Mouse (Mus musculus): ENCODE measurements around the gene Zfp609. TPM values are rescaled to one million over a fixed set of nuclear protein-coding genes. Genes with fewer than 3 reads are reported as not detected.
"Not testable (repeated sequence)": the region's sequence is repeated elsewhere in the genome, so short reads cannot be mapped to it uniquely, and the experiment has no call there.

Gene Zfp609
- polyA plus RNA-seq, 1 experiment from 2014 or later: 8.6 TPM

GRCm38 (mm10) chr9:65786885-65787787 is 40.2 kb downstream of the Zfp609 start:
- Histone ChIP-seq H3K9ac (peak overlapping the region; percentile 47), H3K4me1 (replicated peaks) (peaks cover 76% of the 10 kb centered on the region), H3K4me2 (peak overlapping the region; percentile 27), H3K36me3 (no peaks in the 10 kb centered on the region), H3K4me3 (no peak overlapping the region), H3K27me3 (no peaks in the 10 kb centered on the region), H3K9me3 (no peaks in the 10 kb centered on the region), H3K27ac (replicated peaks) (peak overlapping the region; percentile 82)
- peak; percentile 85 for ATAC-seq (ENCODE audit: low read depth)
- 32% methylated on average over 8 of the region's 8 CpGs for WGBS

DNA sequence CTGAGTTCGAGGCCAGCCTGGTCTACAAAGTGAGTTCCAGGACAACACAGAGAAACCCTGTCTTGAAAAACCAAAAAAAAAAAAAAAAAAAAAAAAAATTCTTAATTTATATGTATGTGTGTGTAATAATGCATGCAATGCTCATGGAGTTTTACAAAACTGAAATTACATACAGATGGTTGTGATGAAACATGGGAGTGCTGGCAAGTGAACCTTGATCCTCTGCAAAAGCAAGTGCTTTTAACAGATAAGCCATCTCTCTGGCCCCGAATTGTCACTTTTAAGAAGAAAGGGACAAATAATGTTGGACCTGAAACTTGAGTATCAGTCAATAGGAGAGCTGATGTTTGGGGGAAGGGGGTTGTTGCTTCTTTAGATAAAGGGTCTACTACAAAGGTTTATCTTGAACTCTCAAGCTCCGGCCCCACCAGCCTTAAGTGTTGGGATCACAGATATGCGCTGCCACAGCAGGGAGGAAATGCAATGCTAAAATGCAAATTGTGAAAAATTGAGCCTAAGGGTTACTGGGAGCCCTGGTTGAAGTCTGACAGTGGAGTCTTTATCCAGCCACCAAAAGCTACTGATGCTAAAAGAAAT is 41.5 kb downstream of the Zfp609 start:
- Histone ChIP-seq H3K36me3 (no peaks in the 10 kb centered on the region), H3K27me3 (no peaks in the 10 kb centered on the region), H3K9ac (no peak overlapping the region), H3K27ac (replicated peaks) (no peak overlapping the region; the same call in 1 of the 2 replicates), H3K9me3 (no peaks in the 10 kb centered on the region), H3K4me3 (no peak overlapping the region), H3K4me1 (replicated peaks) (peaks cover 66% of the 10 kb centered on the region), H3K4me2 (no peak overlapping the region)
- 79% methylated on average over 4 of the region's 4 CpGs for WGBS
- no peak for ATAC-seq (ENCODE audit: low read depth)

DNA sequence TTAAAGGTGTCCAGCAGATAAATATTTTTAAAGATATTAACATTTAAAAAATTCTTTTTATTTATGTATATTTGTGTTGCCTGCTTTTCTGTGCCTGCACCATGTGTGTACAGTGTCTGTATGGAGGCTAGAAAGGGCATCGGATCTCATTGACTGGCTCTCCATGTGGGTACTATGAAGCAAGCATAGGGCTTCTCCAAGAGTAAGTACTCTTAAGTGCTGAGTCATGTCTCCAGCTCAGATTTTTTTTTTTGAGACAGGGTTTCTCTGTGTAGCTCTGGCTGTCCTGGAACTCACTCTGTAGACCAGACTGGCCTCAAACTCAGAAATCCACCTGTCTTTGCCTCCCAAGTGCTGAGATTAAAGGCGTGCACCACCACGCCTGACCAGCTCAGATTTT is 47.7 kb downstream of the Zfp609 start:
- H3K27me3 ChIP-seq; H3K9me3 ChIP-seq; H3K36me3 ChIP-seq; H3K9ac ChIP-seq; ATAC-seq (ENCODE audit: low read depth); H3K4me3 ChIP-seq; H3K27ac ChIP-seq (replicated peaks); H3K4me2 ChIP-seq: not testable (repeated sequence)
- WGBS: 88% methylated on average over 3 of the region's 3 CpGs
- peaks cover 50% of the 10 kb centered on the region for H3K4me1 ChIP-seq (replicated peaks)

GRCm38 (mm10) chr9:65776874-65777432 is 50.4 kb downstream of the Zfp609 start:
- H3K9ac ChIP-seq: no peak overlapping the region
- H3K4me3 ChIP-seq: no peak overlapping the region
- WGBS: 0% methylated on average over 1 of the region's 1 CpGs
- peaks cover 40% of the 10 kb centered on the region for H3K4me1 ChIP-seq (replicated peaks)
- no peaks in the 10 kb centered on the region for H3K27me3 ChIP-seq
- H3K36me3 ChIP-seq: no peaks in the 10 kb centered on the region
- H3K27ac ChIP-seq (replicated peaks): peak overlapping the region; percentile 38; the same call in 1 of the 2 replicates
- no peak for ATAC-seq (ENCODE audit: low read depth)
- no peak overlapping the region for H3K4me2 ChIP-seq
- H3K9me3 ChIP-seq: no peaks in the 10 kb centered on the region

- Histone ChIP-seq H3K36me3 (no peaks in the 10 kb centered on the region), H3K9me3 (no peaks in the 10 kb centered on the region), H3K9ac (no peak overlapping the region), H3K27me3 (no peaks in the 10 kb centered on the region), H3K4me1 (replicated peaks) (peaks cover 43% of the 10 kb centered on the region), H3K4me2 (no peak overlapping the region), H3K27ac (replicated peaks) (0 out of 2 replicates have a peak overlapping the region, but pooled peaks have one; percentile 46), H3K4me3 (no peak overlapping the region)
- WGBS: 20% methylated on average over 8 of the region's 8 CpGs
- ATAC-seq (ENCODE audit: low read depth): no peak
Observed at GRCm38 (mm10) chr9:65776137-65776872, 51.1 kb downstream of the Zfp609 start.

GRCm38 (mm10) chr9:65773783-65774182 is 53.6 kb downstream of the Zfp609 start:
- Histone ChIP-seq H3K4me1 (replicated peaks) (peaks cover 33% of the 10 kb centered on the region), H3K9me3 (no peaks in the 10 kb centered on the region), H3K27ac (replicated peaks) (no peak overlapping the region), H3K36me3 (no peaks in the 10 kb centered on the region), H3K9ac (no peak overlapping the region), H3K27me3 (no peaks in the 10 kb centered on the region), H3K4me2 (no peak overlapping the region), H3K4me3 (no peak overlapping the region)
- no peak for ATAC-seq (ENCODE audit: low read depth)
- WGBS: 91% methylated on average over 7 of the region's 7 CpGs

DNA sequence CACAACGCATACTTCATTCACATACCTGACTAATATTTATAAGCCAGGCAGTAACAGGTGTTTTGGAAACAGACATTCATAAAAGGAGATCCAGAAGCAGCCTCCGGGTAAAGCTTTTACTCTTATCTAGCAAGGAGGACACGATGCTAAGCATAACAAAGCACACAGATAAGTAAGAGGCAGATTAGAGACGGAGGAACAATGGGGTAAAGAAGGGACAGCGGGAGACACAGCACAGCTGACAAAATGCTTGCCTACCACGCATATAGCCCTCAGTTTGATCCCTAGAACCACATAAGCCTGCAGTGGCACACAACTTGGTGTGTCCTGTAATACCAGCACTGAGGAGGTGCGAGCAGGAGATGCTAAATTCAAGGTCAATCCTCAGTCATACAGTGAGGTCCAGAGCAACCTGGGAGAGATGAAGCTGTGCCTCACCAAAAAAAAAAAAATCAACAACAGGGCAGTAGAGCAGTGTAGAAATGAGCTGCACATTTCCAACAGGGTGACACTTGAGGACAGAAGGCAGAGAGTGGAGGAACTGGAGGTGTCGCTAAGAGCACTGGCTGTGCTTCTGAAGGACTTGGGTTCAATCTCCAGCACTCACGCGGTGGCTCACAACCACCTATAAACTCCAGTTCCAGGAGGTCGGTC is 56.2 kb downstream of the Zfp609 start:
- no peaks in the 10 kb centered on the region for H3K27me3 ChIP-seq
- H3K4me2 ChIP-seq: no peak overlapping the region
- H3K4me1 ChIP-seq (replicated peaks): peaks cover 19% of the 10 kb centered on the region
- 31% methylated on average over 11 of the region's 11 CpGs for WGBS
- H3K9ac ChIP-seq: no peak overlapping the region
- no peaks in the 10 kb centered on the region for H3K36me3 ChIP-seq
- no peak overlapping the region for H3K27ac ChIP-seq (replicated peaks)
- no peak for ATAC-seq (ENCODE audit: low read depth)
- no peak overlapping the region for H3K4me3 ChIP-seq
- H3K9me3 ChIP-seq: no peaks in the 10 kb centered on the region

GRCm38 (mm10) chr9:65762728-65763127 is 64.6 kb downstream of the Zfp609 start:
- 92% methylated on average over 4 of the region's 4 CpGs for WGBS
- ATAC-seq (ENCODE audit: low read depth): no peak
- Histone ChIP-seq H3K27me3 (no peaks in the 10 kb centered on the region), H3K36me3 (no peaks in the 10 kb centered on the region), H3K4me2 (no peak overlapping the region), H3K9me3 (no peaks in the 10 kb centered on the region), H3K9ac (no peak overlapping the region), H3K27ac (replicated peaks) (no peak overlapping the region; the same call in 1 of the 2 replicates), H3K4me1 (replicated peaks) (peaks cover 27% of the 10 kb centered on the region), H3K4me3 (no peak overlapping the region)

DNA sequence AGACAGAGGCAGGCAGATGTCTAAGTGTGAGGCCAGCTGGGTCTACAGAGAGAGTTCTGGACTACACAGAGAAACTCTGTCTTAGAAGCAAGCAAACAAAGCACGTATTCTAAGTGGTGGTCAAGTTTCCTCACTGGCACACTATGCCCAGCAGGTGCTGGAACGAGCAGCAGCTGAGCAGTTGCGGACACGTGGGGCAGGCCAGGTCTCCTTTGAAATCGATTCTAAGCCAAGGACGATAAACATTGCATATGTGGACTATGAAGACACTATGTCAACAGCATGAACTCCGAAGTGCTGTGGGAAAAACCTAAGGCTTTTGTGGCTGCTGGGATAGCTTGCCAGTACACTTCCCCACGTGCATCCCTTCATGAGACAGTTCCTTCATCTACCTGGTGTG is 67.4 kb downstream of the Zfp609 start:
- Histone ChIP-seq H3K4me1 (replicated peaks) (peaks cover 44% of the 10 kb centered on the region), H3K4me2 (no peak overlapping the region), H3K36me3 (no peaks in the 10 kb centered on the region), H3K27me3 (no peaks in the 10 kb centered on the region), H3K27ac (replicated peaks) (no peak overlapping the region), H3K9ac (no peak overlapping the region), H3K4me3 (no peak overlapping the region), H3K9me3 (no peaks in the 10 kb centered on the region)
- WGBS: 83% methylated on average over 8 of the region's 8 CpGs
- no peak for ATAC-seq (ENCODE audit: low read depth)

GRCm38 (mm10) chr9:65759256-65759655 is 68.1 kb downstream of the Zfp609 start:
- H3K27ac ChIP-seq (replicated peaks): no peak overlapping the region
- H3K4me2 ChIP-seq: no peak overlapping the region
- no peak overlapping the region for H3K9ac ChIP-seq
- peaks cover 44% of the 10 kb centered on the region for H3K4me1 ChIP-seq (replicated peaks)
- 90% methylated on average over 5 of the region's 5 CpGs for WGBS
- no peak overlapping the region for H3K4me3 ChIP-seq
- H3K36me3 ChIP-seq: no peaks in the 10 kb centered on the region
- no peak for ATAC-seq (ENCODE audit: low read depth)
- H3K27me3 ChIP-seq: no peaks in the 10 kb centered on the region
- H3K9me3 ChIP-seq: no peaks in the 10 kb centered on the region

DNA sequence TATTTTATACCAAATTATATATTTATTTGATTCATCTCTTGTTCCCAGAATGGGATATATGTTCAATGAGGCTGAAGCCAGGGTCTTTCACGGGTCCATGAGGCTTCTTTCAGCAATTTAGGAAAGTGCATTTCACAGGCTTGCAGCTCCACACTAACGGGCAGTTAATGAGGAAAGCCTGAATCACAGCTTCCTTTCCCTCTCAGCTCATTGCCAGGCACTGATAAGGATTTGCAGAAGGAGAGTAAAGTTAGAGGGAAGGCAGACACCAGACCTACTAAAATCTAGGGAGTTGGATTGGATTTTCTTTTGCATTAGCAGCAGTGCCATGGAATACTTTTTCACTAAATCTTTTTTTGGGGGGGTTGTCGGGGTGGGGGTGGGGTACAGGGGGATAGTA is 69.5 kb downstream of the Zfp609 start:
- no peak overlapping the region for H3K4me2 ChIP-seq
- ATAC-seq (ENCODE audit: low read depth): no peak
- H3K9me3 ChIP-seq: no peaks in the 10 kb centered on the region
- H3K36me3 ChIP-seq: peaks cover 2% of the 10 kb centered on the region; the same call in 1 of the 2 replicates
- H3K27me3 ChIP-seq: no peaks in the 10 kb centered on the region
- WGBS: 70% methylated on average over 3 of the region's 3 CpGs
- no peak overlapping the region for H3K27ac ChIP-seq (replicated peaks)
- H3K9ac ChIP-seq: no peak overlapping the region
- H3K4me3 ChIP-seq: no peak overlapping the region
- H3K4me1 ChIP-seq (replicated peaks): peaks cover 42% of the 10 kb centered on the region

Measured in neural tube, embryonic 13.5 days (tissue).